Mouse (Mus musculus) kidney, postnatal 36 days (tissue): ENCODE results near the gene Oas1a.
"Not testable (repeated sequence)": the region's sequence is repeated elsewhere in the genome, so short reads cannot be mapped to it uniquely, and the experiment has no call there.

Experiments
- DNase-seq, 2 experiments: peaks; one replicate each; pipeline ENCODE4 v3.0.0; 2021 to 2022; ENCODE audit warnings: mixed read lengths in 2 of 2

Gene Oas1a

GRCm38 (mm10) chr5:120906791-120907733 lies at the start of gene Oas1a:
Gene Oas1a (minus strand): TSS chr5:120907521.
- peak; percentile 10 to 25 for DNase-seq

GRCm38 (mm10) chr5:120953974-120954373 lies 46.7 kb upstream of the Oas1a start:
- peak in 1 of 2 experiments; percentile 33 for DNase-seq

GRCm38 (mm10) chr5:120952242-120952770 lies 45.0 kb upstream of the Oas1a start:
- DNase-seq = no peak

GRCm38 (mm10) chr5:120942076-120942475 lies 34.8 kb upstream of the Oas1a start:
- no peak for DNase-seq

GRCm38 (mm10) chr5:120938586-120938985 lies 31.3 kb upstream of the Oas1a start:
- DNase-seq = no peak

- DNase-seq = peak in 1 of 2 experiments; percentile 2
Observed at GRCm38 (mm10) chr5:120937841-120938240, 30.5 kb upstream of the Oas1a start.

- no peak for DNase-seq
Observed at GRCm38 (mm10) chr5:120933966-120934365, 26.6 kb upstream of the Oas1a start.

GRCm38 (mm10) chr5:120927036-120927435 lies 19.7 kb upstream of the Oas1a start:
- peak in 1 of 2 experiments; percentile 40 for DNase-seq

- not testable (repeated sequence) for DNase-seq
Observed at GRCm38 (mm10) chr5:120926311-120926710, 19.0 kb upstream of the Oas1a start.

- not testable (repeated sequence) for DNase-seq
Observed at GRCm38 (mm10) chr5:120924520-120924919, 17.2 kb upstream of the Oas1a start.

- DNase-seq = no peak
Observed at GRCm38 (mm10) chr5:120923969-120924368, 16.6 kb upstream of the Oas1a start.

GRCm38 (mm10) chr5:120920296-120920695 lies 13.0 kb upstream of the Oas1a start:
- no peak for DNase-seq

GRCm38 (mm10) chr5:120919156-120919935 lies 12.0 kb upstream of the Oas1a start:
- not testable (repeated sequence) for DNase-seq

- DNase-seq = not testable (repeated sequence)
Observed at GRCm38 (mm10) chr5:120914204-120914603, 6.9 kb upstream of the Oas1a start, which contains the start of gene Oas1d. Gene Oas1d (plus strand): TSS chr5:120914536.

- DNase-seq = no peak
Observed at GRCm38 (mm10) chr5:120908196-120908920, 1.0 kb upstream of the Oas1a start.

GRCm38 (mm10) chr5:120902056-120902455 lies 5.3 kb downstream of the Oas1a start:
- DNase-seq = no peak

GRCm38 (mm10) chr5:120900666-120901065 lies 6.7 kb downstream of the Oas1a start:
- no peak for DNase-seq

- no peak for DNase-seq
Observed at GRCm38 (mm10) chr5:120898726-120899125, 8.6 kb downstream of the Oas1a start.

- DNase-seq = no peak
Observed at GRCm38 (mm10) chr5:120898307-120898706, 9.0 kb downstream of the Oas1a start.

GRCm38 (mm10) chr5:120895231-120895900 lies 12.0 kb downstream of the Oas1a start:
- no peak for DNase-seq

- not testable (repeated sequence) for DNase-seq
Observed at GRCm38 (mm10) chr5:120894692-120895091, 12.6 kb downstream of the Oas1a start.

- DNase-seq = not testable (repeated sequence)
Observed at GRCm38 (mm10) chr5:120893866-120894265, 13.5 kb downstream of the Oas1a start.
